Mouse (Mus musculus) embryonic stem cell, embryonic (primary cell): ENCODE measurements around the gene P4ha3.
"Not testable (repeated sequence)": the region's sequence is repeated elsewhere in the genome, so short reads cannot be mapped to it uniquely, and the experiment has no call there.

ENCODE experiments used
- CTCF ChIA-PET, 4 experiments: fragments of 300-600 bp in 2 of 4; fragments of 350-600 bp in 2 of 4; sonication (Branson Sonifier 250); formaldehyde crosslinking; loops; one replicate each; lab custom pipeline; 2022; ENCODE audit warnings: inconsistent platforms in 2 of 4; lab: Charles Lee
- POLR2A ChIA-PET, 4 experiments: fragments of 300-600 bp in 2 of 4; fragments of 350-600 bp in 2 of 4; sonication (Branson Sonifier 250); formaldehyde crosslinking; loops; one replicate each; lab custom pipeline; 2022; ENCODE audit warnings: antibody characterized with exemption in 4 of 4, inconsistent platforms in 1 of 4; lab: Charles Lee

The P4ha3 gene

DNA sequence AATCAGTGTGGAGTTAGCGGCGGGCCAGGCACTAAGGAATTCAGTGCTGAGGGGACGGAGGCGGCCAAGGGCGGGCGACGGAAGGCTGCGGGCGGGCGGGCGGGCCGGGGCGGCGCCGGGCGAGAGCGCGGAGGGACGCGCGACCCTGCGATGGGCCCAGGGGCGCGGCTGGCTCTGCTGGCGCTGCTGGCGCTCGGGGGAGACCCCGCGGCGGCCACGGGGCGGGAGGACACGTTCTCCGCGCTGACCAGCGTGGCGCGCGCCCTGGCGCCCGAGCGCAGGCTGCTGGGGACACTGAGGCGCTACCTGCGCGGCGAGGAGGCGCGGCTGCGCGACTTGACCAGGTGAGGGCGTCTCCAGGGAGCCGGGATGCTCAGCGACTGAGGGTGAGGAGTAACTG is at the start of gene P4ha3:
Gene P4ha3 (plus strand): TSS at position 138 of the 400 bp plus-strand sequence.
- ChIA-PET POLR2A (no interaction called here), CTCF (no interaction called here)

DNA sequence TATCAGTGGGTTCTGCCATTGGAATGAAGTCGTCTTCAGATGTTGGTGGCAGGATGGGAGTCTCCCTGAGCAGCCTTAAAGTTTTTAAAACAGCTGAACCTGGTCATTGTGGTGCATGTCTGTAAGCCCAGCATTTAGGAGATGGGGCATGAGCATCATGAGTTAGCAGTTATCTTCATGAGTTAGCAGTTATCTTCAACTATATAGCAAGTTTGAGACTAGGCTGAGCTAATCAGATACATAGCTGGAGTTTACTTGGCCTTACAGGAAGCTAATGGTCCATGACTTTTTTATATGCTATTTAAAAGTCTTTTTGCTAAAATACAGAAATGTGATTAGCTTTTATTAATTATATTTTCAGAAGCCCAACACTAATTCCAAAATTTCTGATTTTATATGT is 47.0 kb upstream of the P4ha3 start:
- CTCF ChIA-PET: interaction anchor here in 1 of 4 experiments (0.6 kb wide), 2 partner anchors 15 to 766 kb away, joined by 4 to 5 read pairs; no protein-coding TSS in a partner anchor
- POLR2A ChIA-PET: interaction anchor here in 1 of 4 experiments (1.0 to 1.4 kb wide), 5 partner anchors 9 to 625 kb away, joined by 3 to 6 read pairs (median 4); partner anchors contain the start of genes Lipt2, Pgm2l1 and Relt

DNA sequence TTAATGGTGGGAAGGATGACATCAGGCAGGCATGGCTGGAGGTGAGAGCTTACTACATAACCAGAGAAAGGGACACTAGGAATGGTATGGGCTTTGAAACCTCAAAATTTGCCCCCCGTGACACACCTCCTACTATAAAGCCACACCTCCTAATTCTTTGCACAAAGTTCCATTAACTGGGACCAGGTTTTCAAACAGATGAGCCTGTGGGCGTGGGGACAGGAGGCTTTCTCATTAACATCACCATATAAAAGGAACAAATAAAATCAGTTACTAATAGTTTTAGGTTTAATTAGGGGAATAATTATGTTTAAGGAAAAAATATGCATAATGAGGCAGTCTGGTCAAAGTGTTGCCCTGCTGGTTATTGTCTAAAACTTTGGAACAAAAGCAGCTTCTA is 44.7 kb upstream of the P4ha3 start:
- CTCF ChIA-PET: no interaction called here
- POLR2A ChIA-PET: interaction anchor here in 1 of 4 experiments (1.0 to 1.5 kb wide), 3 partner anchors 8 to 13 kb away, joined by 4 to 5 read pairs (median 4); partner anchors contain the start of gene Pgm2l1

DNA sequence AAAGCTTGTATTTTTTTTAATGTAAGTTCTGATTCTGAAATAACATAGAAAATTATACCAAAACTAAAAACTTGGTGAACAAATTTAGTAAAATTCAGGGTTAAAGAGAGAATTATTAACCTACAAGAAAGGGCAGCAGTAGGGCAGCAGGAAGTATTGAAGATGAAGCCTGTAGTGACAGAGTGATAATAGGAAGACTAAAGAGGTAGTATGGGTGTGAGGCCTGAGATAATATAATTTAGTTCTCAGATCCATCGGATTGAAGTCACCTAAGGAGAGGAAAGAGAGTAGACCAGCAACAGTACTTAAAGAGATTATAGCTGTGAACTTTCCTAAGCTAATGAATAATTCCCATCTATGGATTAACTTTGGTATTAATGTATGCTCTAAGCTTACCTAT is 42.3 kb upstream of the P4ha3 start:
- POLR2A ChIA-PET: interaction anchor here in 1 of 4 experiments (1.0 to 1.5 kb wide), 2 partner anchors 9 to 45 kb away, joined by 3 to 4 read pairs; no protein-coding TSS in a partner anchor
- CTCF ChIA-PET: no interaction called here

DNA sequence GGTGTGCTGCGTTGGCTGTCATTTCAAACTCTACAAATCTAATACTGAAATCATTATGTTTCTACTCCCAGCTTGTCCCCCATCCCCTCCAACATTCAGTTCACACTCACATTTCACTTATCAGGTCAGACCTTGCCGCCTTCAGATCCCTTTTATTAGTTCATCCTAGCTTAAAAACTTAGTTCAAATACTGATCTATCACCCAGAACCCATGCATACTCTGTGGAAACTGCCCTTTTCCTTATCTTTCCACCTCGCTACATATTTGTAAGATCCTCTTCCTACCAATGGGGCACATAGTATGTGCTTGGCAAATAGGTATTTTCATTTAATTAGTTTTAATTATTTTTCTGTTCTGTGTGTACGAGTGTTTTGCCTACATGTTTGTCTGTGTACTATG is 41.1 kb upstream of the P4ha3 start:
- CTCF ChIA-PET: interaction anchor here in 1 of 4 experiments (0.6 kb wide), 1 partner anchor 586 kb away, joined by 3 read pairs; no protein-coding TSS in a partner anchor
- POLR2A ChIA-PET: interaction anchor here in 1 of 4 experiments (1.0 to 1.4 kb wide), 3 partner anchors 22 to 81 kb away, joined by 3 read pairs; no protein-coding TSS in a partner anchor

DNA sequence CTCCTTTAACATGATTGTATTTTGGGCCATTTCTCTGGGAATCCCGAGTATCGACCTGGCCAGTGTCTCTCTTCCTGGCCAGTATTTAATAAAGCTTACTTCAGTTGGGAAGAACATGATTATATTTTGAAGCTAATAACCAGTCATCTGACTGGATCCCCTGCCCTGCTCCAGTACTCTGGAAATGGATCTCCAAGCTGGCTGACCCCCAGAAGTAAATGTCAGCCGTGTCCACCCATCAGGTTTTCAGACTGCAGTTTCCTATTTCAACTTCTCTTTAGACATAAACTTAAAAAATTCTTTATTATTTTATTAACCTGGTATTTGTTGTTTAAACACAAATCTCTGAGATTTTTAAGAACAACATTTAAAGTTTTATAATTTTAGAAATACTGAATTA is 40.1 kb upstream of the P4ha3 start:
- CTCF ChIA-PET: no interaction called here
- POLR2A ChIA-PET: interaction anchor here in 1 of 4 experiments (1.4 kb wide), 1 partner anchor 21 kb away, joined by 3 read pairs; no protein-coding TSS in a partner anchor

DNA sequence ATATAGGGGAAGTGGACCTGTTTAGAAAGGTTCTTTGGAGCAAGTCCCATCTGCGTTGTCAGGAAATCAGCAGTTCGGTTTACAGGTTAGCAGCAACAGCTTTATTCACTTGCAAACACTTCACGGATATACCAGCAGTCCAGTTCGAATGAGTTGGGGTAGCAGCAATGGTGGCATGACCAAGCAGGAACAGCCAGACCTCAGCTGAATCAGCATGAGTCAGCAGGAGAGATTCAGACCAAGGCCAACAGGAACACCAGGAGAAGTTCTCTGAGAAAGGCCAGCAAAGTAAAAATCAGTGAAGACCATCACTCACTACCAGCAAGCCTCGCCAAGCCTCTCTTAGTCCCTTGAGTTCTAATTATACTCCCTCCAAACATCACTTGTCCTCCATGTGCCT is 34.7 kb upstream of the P4ha3 start:
- CTCF ChIA-PET: no interaction called here
- POLR2A ChIA-PET: interaction anchor here in 1 of 4 experiments (0.6 kb wide), 1 partner anchor 120 kb away, joined by 3 read pairs; no protein-coding TSS in a partner anchor

DNA sequence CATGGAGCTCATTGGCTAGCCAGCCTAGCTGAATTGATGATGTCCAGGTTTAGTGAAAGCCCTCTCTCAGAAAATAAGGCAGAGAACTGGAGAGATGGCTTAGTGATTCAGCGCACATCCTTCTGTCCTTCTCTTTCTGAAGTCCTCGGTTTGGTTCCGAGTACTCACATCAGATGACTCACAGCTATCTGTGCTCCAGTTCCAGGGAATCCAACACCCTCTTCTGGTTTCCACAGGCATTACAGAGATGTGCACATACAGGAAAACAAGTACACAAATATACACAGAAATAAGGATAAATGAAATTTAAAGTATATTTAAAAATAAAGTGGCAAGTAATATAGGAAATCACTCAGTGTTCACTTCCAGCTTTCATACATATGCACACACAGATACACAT is 23.0 kb upstream of the P4ha3 start:
- CTCF ChIA-PET: interaction anchor here in 1 of 4 experiments (0.6 to 1.0 kb wide), 5 partner anchors 75 to 513 kb away, joined by 3 read pairs; no protein-coding TSS in a partner anchor
- POLR2A ChIA-PET: interaction anchor here in 2 of 4 experiments (0.5 to 1.8 kb wide), 2 partner anchors 114 to 141 kb away, joined by 4 to 5 read pairs; partner anchors contain the start of gene Pold3 (in 1 of the 2)

DNA sequence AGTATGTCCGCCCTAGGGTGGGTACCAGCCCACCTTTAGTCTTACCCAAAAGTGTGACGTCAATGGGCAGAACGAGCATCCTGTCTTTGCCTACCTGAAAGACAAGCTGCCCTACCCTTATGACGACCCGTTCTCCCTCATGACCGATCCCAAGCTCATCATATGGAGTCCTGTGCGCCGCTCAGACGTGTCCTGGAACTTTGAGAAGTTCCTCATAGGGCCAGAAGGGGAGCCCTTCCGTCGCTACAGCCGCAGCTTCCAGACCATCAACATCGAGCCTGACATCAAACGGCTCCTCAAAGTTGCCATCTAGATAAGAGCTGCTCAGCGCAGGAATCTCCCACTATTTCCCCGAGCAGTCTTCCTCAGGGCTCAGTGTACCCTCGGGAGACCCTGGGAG is 20.4 kb upstream of the P4ha3 start:
- POLR2A ChIA-PET: not testable (repeated sequence)
- CTCF ChIA-PET: interaction anchor here in 3 of 4 experiments (0.6 to 1.4 kb wide), 4 partner anchors 12 to 196 kb away, joined by 4 to 15 read pairs (median 4); no protein-coding TSS in a partner anchor

DNA sequence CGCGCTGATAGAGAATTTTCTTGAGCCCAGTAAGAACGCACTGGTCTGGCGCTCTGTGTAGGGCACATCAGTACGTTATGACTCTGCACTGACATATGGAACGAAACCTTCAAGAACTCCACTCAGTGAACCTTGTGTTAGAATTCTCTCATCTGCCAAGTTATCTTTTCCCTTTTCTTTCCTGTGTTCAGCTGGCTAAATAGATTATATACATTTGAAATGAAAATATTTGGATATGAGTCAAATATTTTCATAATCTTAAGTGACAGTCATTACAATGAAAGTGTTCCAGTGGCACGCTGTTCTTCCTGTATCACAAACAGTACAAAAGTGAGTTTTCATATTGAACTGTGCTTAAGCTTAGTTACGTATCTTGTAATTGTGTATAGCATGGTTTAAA is 13.0 kb upstream of the P4ha3 start:
- ChIA-PET POLR2A (no interaction called here), CTCF (interaction anchor here in 1 of 4 experiments (0.6 kb wide), 1 partner anchor 34 kb away, joined by 4 read pairs; no protein-coding TSS in a partner anchor)

DNA sequence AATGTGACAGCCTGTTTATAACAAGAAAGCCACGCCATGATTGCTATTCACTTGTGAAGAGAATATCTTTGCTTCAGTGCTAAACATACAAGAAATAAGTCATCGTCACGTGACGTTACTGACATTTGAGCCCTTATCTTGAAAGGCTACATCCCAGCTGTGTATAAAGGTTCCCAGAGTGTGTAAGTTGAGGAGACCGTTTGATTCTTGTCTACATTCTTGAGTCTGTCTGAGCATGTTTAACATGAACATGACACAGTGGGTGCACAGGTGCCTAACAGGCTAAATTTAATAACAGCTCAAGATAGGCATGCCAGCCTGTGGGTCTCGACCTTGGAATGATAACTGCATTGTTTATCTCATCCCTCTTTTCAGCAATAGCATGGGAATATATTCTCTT is 10.8 kb upstream of the P4ha3 start:
- ChIA-PET CTCF (interaction anchor here in 1 of 4 experiments (1.3 kb wide), 1 partner anchor 54 kb away, joined by 3 read pairs; no protein-coding TSS in a partner anchor), POLR2A (interaction anchor here in 2 of 4 experiments (0.6 to 1.2 kb wide), 2 partner anchors 9 to 256 kb away, joined by 3 to 7 read pairs; no protein-coding TSS in a partner anchor)

DNA sequence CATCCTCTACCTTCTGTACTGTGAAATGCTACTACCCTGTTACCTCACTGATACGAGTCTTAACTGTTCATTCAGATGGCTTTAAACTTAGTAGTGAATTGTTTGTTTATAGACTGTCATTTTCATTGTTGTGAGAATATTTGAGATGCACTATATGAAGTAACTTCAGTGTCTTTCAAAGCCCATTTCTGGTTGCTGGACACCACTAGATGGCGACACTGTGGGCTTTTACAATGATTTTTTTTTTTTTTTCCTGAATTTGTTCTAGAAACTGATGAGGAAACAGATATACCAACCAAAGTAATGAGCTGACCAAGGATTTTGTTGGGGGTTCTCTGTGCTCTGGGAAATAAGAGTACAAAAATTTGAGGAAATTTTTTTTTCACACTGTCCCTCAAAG is 8.9 kb upstream of the P4ha3 start:
- CTCF ChIA-PET: interaction anchor here (0.6 to 1.8 kb wide), 34 partner anchors 9 to 1380 kb away, joined by 3 to 10 read pairs (median 4); partner anchors contain the start of gene Pgm2l1 (in 1 of the 4)

DNA sequence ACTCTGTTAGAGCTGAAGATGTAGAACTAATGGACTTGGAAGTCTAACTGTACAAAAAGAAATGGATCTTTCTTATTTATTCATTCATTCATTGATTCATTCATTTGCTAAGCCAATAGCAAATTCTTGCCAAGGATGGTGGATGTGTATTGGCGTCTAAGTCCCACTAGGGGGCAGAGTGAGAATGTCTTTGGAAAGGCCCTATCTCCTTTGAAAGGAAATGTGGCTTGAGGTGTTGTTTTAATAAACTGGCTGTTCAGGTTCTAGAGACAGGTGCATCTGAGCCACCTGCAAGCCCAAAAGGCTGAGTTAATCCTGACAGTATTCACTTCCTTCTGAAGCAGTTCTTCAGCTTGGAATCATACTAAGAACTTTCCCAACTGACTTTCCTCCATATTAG is 5.5 kb upstream of the P4ha3 start:
- ChIA-PET CTCF (interaction anchor here in 3 of 4 experiments (0.6 to 1.9 kb wide), 6 partner anchors 9 to 241 kb away, joined by 3 to 14 read pairs (median 5); no protein-coding TSS in a partner anchor), POLR2A (interaction anchor here in 1 of 4 experiments (1.2 kb wide), 1 partner anchor 16 kb away, joined by 4 read pairs; no protein-coding TSS in a partner anchor)

More for the DNA sequence above, 8.9 kb upstream of the P4ha3 start:
- POLR2A ChIA-PET: interaction anchor here in 2 of 4 experiments (0.7 to 1.5 kb wide), 3 partner anchors 12 to 211 kb away, joined by 3 to 4 read pairs (median 3); no protein-coding TSS in a partner anchor

DNA sequence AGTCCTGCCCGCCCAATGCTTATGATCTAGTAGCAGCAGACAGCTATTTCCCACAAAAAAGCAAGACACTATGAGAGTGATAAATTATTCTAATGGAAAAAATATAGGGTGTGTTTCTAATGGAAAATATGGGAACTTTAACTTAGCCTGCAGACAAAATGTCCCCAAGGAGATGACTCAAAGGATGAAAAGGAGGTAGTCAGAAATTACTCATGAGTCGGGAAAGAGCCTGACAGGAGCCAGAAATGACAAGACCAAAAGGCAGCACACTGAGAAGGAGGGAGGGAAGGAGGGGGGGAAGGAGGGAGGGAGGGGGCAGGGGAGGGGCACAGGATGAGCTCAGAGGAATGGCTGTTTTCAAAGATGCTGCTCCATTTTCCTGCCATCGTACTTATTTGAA is 3.7 kb upstream of the P4ha3 start:
- CTCF ChIA-PET: interaction anchor here in 1 of 4 experiments (0.6 kb wide), 1 partner anchor 111 kb away, joined by 3 read pairs; no protein-coding TSS in a partner anchor

DNA sequence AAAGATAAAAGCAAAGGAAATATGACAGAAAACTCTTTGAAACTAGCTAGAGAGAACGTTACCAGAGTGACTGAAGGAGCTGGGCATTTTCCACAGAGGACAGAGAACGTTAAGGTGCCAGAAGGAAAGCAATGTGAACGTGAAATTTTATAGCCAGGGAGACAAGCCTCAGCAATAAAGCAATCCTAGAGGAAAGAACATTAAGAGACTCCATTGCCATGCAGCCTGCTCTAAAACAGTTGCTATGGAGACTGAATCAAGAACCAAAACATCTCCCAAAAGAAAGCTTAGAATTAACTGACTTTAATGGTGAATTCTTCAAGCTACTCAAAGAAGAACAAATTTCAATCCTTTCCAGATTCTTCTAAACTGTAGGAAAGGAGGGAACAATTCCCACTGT is 2.0 kb upstream of the P4ha3 start:
- POLR2A ChIA-PET: interaction anchor here in 1 of 4 experiments (0.7 to 1.0 kb wide), 2 partner anchors 37 to 657 kb away, joined by 3 to 4 read pairs; partner anchors contain the start of gene Tpbgl
- CTCF ChIA-PET: no interaction called here

More for the DNA sequence above, 3.7 kb upstream of the P4ha3 start:
- POLR2A ChIA-PET: interaction anchor here in 1 of 4 experiments (0.5 kb wide), 1 partner anchor 278 kb away, joined by 4 read pairs; no protein-coding TSS in a partner anchor

DNA sequence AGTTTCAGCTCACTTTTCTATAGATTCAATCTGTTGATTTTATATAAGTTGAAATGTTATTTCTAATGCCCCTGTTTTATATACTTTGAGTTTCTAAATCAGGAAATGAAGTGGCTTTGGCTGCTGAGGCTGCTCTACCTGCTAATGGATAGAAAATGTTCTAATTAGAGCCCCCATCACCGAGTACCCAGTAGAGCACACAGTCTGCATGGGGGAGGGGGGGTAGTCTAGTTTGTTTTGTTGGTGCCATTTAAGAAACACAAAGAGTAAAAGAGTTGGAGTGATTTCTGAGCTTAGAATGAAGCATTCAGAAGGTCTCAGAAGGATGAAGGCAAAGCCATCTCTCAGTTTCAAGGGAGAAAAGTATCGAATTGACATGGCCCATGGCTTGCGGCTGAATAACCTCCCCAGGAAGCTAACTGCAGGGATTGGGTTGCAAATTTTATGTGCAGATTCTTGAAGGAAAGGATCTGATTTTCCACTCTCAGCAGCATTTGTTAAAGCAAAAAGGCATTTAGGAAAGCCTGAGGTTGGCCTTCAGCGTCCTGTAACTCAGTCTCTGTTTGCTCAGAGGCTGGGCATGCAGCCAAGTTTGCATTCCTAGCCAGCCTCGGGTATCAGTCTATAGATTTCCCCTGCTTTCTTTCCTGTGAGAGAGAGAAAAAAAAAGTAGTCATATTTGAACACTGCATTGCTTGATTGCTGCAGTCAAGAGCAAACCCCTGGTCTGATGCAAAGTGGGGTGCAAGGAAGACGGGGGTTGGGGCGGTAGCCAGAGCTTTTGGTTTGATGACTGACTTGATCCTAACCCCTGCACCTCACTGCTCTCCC is 2.6 kb downstream of the P4ha3 start:
- ChIA-PET POLR2A (interaction anchor here in 3 of 4 experiments (0.6 to 1.5 kb wide), 10 partner anchors 11 to 367 kb away, joined by 3 to 5 read pairs (median 3); partner anchors contain the start of gene Lipt2 (in 1 of the 3)), CTCF (interaction anchor here in 2 of 4 experiments (0.7 to 1.3 kb wide), 4 partner anchors 8 to 397 kb away, joined by 3 to 7 read pairs (median 4); no protein-coding TSS in a partner anchor)

DNA sequence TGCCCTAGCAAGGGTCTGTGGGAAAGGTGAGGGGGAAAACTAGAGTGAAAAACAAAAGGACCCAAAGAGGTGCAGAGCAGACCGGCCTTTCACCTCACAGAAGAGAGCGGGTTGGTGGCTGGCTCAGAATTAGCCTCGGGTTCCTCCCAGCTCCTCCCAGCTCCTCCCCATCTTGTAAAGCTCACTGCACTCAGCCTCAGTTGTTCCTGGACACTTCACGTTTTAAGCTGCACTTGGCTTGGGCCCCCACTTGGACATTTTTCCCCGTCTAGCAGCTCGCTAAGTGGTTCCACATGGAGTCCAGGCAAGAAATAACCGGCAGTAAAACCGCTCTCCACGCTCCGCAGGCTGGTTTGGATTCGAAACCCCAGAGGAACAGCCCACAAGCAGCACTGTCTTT is 3.3 kb downstream of the P4ha3 start:
- ChIA-PET POLR2A (interaction anchor here in 3 of 4 experiments (0.6 to 1.5 kb wide), 7 partner anchors 12 to 208 kb away, joined by 3 to 5 read pairs (median 3); partner anchors contain the start of gene Lipt2 (in 1 of the 3)), CTCF (interaction anchor here in 2 of 4 experiments (0.7 to 1.3 kb wide), 4 partner anchors 8 to 396 kb away, joined by 3 to 7 read pairs (median 4); no protein-coding TSS in a partner anchor)

DNA sequence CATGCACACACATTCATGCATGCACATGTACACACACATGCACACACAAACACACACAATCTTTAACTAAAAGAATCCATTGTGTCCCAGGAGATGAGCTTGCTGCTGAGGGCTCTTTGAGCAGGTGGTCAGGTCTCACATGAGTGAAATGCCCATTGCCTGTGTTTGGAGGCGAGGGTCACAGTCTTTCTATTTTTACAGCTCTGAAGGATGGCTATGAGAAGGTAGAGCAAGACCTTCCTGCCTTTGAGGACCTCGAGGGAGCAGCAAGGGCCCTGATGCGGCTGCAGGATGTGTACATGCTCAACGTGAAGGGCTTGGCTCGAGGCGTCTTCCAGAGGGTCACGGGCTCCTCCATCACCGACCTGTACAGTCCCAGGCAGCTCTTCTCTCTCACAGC is 8.2 kb downstream of the P4ha3 start:
- ChIA-PET CTCF (no interaction called here), POLR2A (no interaction called here)
